Mouse (Mus musculus) embryonic facial prominence, embryonic 12.5 days (tissue): ENCODE measurements around the gene Izumo1. TPM values are rescaled to one million over a fixed set of nuclear protein-coding genes. Genes with fewer than 3 reads are reported as not detected.

Experiments used
- polyA plus RNA-seq: library from polyadenylated mRNA; unstranded; fragments of >200 nt; fragmentation: Nextera tagmentation; extraction: Ambion mirVana; gene quantifications from 2 replicates; pipeline ENCODE4 v1.2.1, GENCODE M21; 2016

Gene Izumo1
- polyA plus RNA-seq, 1 experiment from 2014 or later = 0.23 TPM

Other genes with a start within 250 kb of the Izumo1 start
- 323 and 338 TPM in 2 replicates for gene Snrnp70, start 226.1 kb upstream of the Izumo1 start, polyA plus RNA-seq
- 0.10 TPM in 1 of 2 replicates, not detected in the other for gene Kcna7, start 216.2 kb upstream of the Izumo1 start, polyA plus RNA-seq
- 5.2 and 5.6 TPM in 2 replicates for gene Ntf5, start 208.1 kb upstream of the Izumo1 start, polyA plus RNA-seq
- 0.33 and 0.71 TPM in 2 replicates for gene Lhb, start 201.0 kb upstream of the Izumo1 start, polyA plus RNA-seq
- gene Gys1, start 187.0 kb upstream of the Izumo1 start, polyA plus RNA-seq = 43.2 and 45.4 TPM in 2 replicates
- 149 and 151 TPM in 2 replicates for gene Ruvbl2, start 183.7 kb upstream of the Izumo1 start, polyA plus RNA-seq
- gene Ftl1, start 161.9 kb upstream of the Izumo1 start, polyA plus RNA-seq = 5,211 and 5,392 TPM in 2 replicates
- 220 and 224 TPM in 2 replicates for gene Bax, start 154.9 kb upstream of the Izumo1 start, polyA plus RNA-seq
- 0.92 and 1.2 TPM in 2 replicates for gene Tulp2, start 139.9 kb upstream of the Izumo1 start, polyA plus RNA-seq
- gene Gm45808, start 135.0 kb upstream of the Izumo1 start, polyA plus RNA-seq = not detected in 2 replicates
- gene Dhdh, start 133.0 kb upstream of the Izumo1 start, polyA plus RNA-seq = 3.0 and 3.7 TPM in 2 replicates
- gene Nucb1, start 111.4 kb upstream of the Izumo1 start, polyA plus RNA-seq = 161 and 172 TPM in 2 replicates
- 24.1 and 25.6 TPM in 2 replicates for gene Ppp1r15a, start 95.5 kb upstream of the Izumo1 start, polyA plus RNA-seq
- gene Plekha4, start 95.5 kb upstream of the Izumo1 start, polyA plus RNA-seq = 3.0 and 3.2 TPM in 2 replicates
- 0.56 and 1.5 TPM in 2 replicates for gene Hsd17b14, start 66.9 kb upstream of the Izumo1 start, polyA plus RNA-seq
- 49.9 and 59.3 TPM in 2 replicates for gene Bcat2, start 51.7 kb upstream of the Izumo1 start, polyA plus RNA-seq
- gene Fgf21, start 6.3 kb upstream of the Izumo1 start, polyA plus RNA-seq = 0.17 TPM in 1 of 2 replicates, not detected in the other
- 0.56 and 0.61 TPM in 2 replicates for gene Fut1, start 4.5 kb upstream of the Izumo1 start, polyA plus RNA-seq
- gene Rasip1, start 5.7 kb downstream of the Izumo1 start, polyA plus RNA-seq = 16.4 and 16.8 TPM in 2 replicates
- gene Mamstr, start 18.2 kb downstream of the Izumo1 start, polyA plus RNA-seq = 4.0 and 5.4 TPM in 2 replicates
- gene Fut2, start 44.6 kb downstream of the Izumo1 start, polyA plus RNA-seq = 0.27 and 0.51 TPM in 2 replicates
- gene Ntn5, start 62.2 kb downstream of the Izumo1 start, polyA plus RNA-seq = 0.67 and 0.73 TPM in 2 replicates
- 2.9 and 3.1 TPM in 2 replicates for gene Sec1, start 72.6 kb downstream of the Izumo1 start, polyA plus RNA-seq
- gene Car11, start 78.0 kb downstream of the Izumo1 start, polyA plus RNA-seq = 11.5 and 14.1 TPM in 2 replicates
- 6.9 and 11.5 TPM in 2 replicates for gene Dbp, start 83.3 kb downstream of the Izumo1 start, polyA plus RNA-seq
- 926 and 973 TPM in 2 replicates for gene Rpl18, start 93.6 kb downstream of the Izumo1 start, polyA plus RNA-seq
- gene Sphk2, start 96.2 kb downstream of the Izumo1 start, polyA plus RNA-seq = 34.7 and 35.3 TPM in 2 replicates
- gene Fam83e, start 99.4 kb downstream of the Izumo1 start, polyA plus RNA-seq = 1.3 TPM in 2 replicates
- gene Spaca4, start 104.0 kb downstream of the Izumo1 start, polyA plus RNA-seq = not detected in 2 replicates
- 3.3 and 5.2 TPM in 2 replicates for gene Lmtk3, start 161.9 kb downstream of the Izumo1 start, polyA plus RNA-seq
- gene Sult2b1, start 162.9 kb downstream of the Izumo1 start, polyA plus RNA-seq = 1.6 and 2.5 TPM in 2 replicates
- 173 and 176 TPM in 2 replicates for gene Cyth2, start 192.8 kb downstream of the Izumo1 start, polyA plus RNA-seq
- 2.4 and 2.5 TPM in 2 replicates for gene Kcnj14, start 203.0 kb downstream of the Izumo1 start, polyA plus RNA-seq
- 75.6 and 76.3 TPM in 2 replicates for gene Grwd1, start 209.1 kb downstream of the Izumo1 start, polyA plus RNA-seq